Mouse (Mus musculus) central nervous system, embryonic 14 days (tissue): Measurements from ENCODE around the gene Tcta. TPM values are rescaled to one million over a fixed set of nuclear protein-coding genes. Genes with fewer than 3 reads are reported as not detected.

Source experiments
- polyA plus RNA-seq: library from polyadenylated mRNA; depleted of rRNA; stranded (reverse); fragments of >200 nt; gene quantifications from 2 replicates; pipeline ENCODE4 v1.2.3, GENCODE M21; 2012; rRNA removed

Gene Tcta
- 31.7 and 35.3 TPM in 2 replicates for polyA plus RNA-seq

GRCm38 (mm10) chr9:108305629-108306520 is at the start of gene Tcta, which contains the start of gene Rhoa:
Tcta (minus strand) TSS chr9:108306160.
Rhoa (plus strand) TSS chr9:108306129.

GRCm38 (mm10) chr9:108347540-108348289 is 41.8 kb upstream of the Tcta start, which contains the start of gene Usp4:
Usp4 (plus strand) TSS chr9:108347853.

GRCm38 (mm10) chr9:108338886-108339781 is 33.2 kb upstream of the Tcta start, which contains the start of gene Gpx1:
Gpx1 (plus strand) TSS chr9:108338903.

DNA sequence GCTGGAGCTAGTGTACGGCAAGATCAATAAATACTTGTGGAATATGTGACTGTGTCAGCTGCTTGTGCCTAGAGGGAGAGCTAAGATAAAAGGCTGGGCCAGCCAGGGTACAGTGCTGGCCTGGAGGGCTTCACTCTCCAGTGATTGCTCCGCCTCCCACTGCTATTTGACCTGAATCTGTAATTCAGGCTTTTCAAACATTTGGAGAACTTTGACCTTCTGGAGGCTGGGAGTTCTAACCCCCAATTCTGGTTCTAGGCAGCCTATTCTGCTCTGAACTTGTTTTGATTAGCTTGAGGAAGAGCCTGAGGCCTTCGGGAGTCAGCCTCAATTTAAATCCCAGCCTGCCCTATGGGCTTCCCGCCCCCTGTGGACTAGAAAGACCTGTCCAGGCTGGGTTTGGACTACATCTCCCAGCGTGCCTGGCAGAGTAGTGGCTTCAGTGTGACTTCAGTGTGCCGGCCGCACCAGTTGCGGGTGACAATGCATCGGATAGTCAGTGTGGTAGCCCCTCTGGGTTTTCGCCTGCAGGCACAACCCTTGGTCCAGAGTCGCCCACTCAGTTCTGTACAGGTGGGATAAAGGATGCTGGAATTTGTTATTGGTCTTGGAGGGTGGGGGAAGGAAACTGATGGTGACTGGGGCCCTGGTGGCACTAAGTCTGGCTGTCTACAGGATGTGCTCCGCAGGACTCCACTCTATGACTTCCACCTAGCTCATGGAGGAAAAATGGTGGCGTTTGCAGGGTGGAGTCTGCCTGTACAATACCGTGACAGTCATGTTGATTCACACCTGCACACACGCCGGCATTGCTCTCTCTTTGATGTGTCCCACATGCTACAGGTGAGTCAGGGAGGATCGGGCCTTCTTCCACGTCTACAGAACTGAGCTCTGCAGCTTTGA is 9.3 kb downstream of the Tcta start, which contains the start of gene Amt:
Amt (plus strand) TSS at position 401 of the 903 bp plus-strand sequence.

GRCm38 (mm10) chr9:108290016-108290750 is 15.8 kb downstream of the Tcta start, which contains the start of gene Nicn1:
Nicn1 (plus strand) TSS chr9:108290429.

DNA sequence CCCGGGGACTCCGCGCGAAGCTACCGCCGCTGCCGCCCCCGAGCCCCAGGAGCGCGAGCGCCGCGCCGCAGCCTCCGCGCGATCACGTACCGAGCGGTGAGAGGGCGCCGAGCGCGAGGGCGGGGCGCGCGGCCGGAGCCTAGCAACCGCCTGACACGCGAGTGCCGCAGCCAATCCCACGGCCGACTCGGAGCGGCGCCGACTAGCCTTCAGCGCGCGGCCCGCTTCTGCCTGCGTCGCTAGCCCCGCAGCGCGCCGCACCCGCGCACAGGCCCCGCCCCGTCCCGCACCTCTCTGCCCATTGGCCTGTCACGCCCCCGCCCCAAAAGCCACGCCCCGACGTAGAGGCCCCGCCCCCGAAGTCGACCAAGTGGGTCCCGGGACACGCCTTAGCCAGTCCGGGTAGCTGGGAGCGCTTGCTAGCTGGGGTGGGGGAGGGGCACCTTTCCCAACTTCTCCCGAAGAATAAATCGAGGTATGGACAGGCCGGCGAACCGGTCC is 42.2 kb downstream of the Tcta start, which contains the start of gene Dag1:
Dag1 (minus strand) TSS at position 269 of the 501 bp plus-strand sequence.

Other genes starting within 250 kb of the Tcta start
- 0.05 and 0.11 TPM in 2 replicates for gene Mst1, start 225.7 kb downstream of the Tcta start, polyA plus RNA-seq
- gene Rnf123, start 222.8 kb downstream of the Tcta start, polyA plus RNA-seq = 78.9 and 79.2 TPM in 2 replicates
- 63.5 and 70.3 TPM in 2 replicates for gene Apeh, start 211.6 kb downstream of the Tcta start, polyA plus RNA-seq
- gene Bsn, start 115.8 kb downstream of the Tcta start, polyA plus RNA-seq = 17.6 and 21.0 TPM in 2 replicates
- gene Dag1, start 42.2 kb downstream of the Tcta start, polyA plus RNA-seq = 31.1 and 37.4 TPM in 2 replicates
- 87.9 and 91.8 TPM in 2 replicates for gene Nicn1, start 15.7 kb downstream of the Tcta start, polyA plus RNA-seq
- 64.2 and 65.5 TPM in 2 replicates for gene Amt, start 9.3 kb downstream of the Tcta start, polyA plus RNA-seq
- 212 and 233 TPM in 2 replicates for gene Rhoa, start within 50 bp of the Tcta start, polyA plus RNA-seq
- 370 and 383 TPM in 2 replicates for gene Gpx1, start 32.7 kb upstream of the Tcta start, polyA plus RNA-seq
- 121 and 125 TPM in 2 replicates for gene Usp4, start 41.7 kb upstream of the Tcta start, polyA plus RNA-seq
- 2.8 and 3.4 TPM in 2 replicates for gene 1700102P08Rik, start 86.6 kb upstream of the Tcta start, polyA plus RNA-seq
- gene Ccdc36, start 122.3 kb upstream of the Tcta start, polyA plus RNA-seq = 1.7 and 2.2 TPM in 2 replicates
- gene BC048562, start 130.3 kb upstream of the Tcta start, polyA plus RNA-seq = not detected in 2 replicates
- gene Ccdc71, start 154.4 kb upstream of the Tcta start, polyA plus RNA-seq = 31.1 and 35.9 TPM in 2 replicates
- gene Klhdc8b, start 155.4 kb upstream of the Tcta start, polyA plus RNA-seq = 75.5 and 76.3 TPM in 2 replicates
- gene Lamb2, start 173.6 kb upstream of the Tcta start, polyA plus RNA-seq = 52.1 and 78.8 TPM in 2 replicates
- gene Usp19, start 184.4 kb upstream of the Tcta start, polyA plus RNA-seq = 179 and 187 TPM in 2 replicates
- gene Qars, start 201.5 kb upstream of the Tcta start, polyA plus RNA-seq = 190 and 192 TPM in 2 replicates
- 128 and 130 TPM in 2 replicates for gene Qrich1, start 210.6 kb upstream of the Tcta start, polyA plus RNA-seq